Mouse (Mus musculus) olfactory bulb, adult 2 months (tissue): ENCODE data around the gene Ankrd27.

Experiments
- CTCF ChIP-seq: fragments of 200-500 bp; IDR thresholded peaks from 2 replicates; pipeline ENCODE4 v1.5.1; 2012; ENCODE audit warnings: low read depth, mild to moderate bottlenecking, low read length, moderate library complexity; ENCODE audit not compliant: insufficient read depth
- POLR2A ChIP-seq: fragments of 200-500 bp; IDR thresholded peaks from 2 replicates; pipeline ENCODE4 v1.6.1; 2012; ENCODE audit warnings: mild to moderate bottlenecking, low read depth, low read length, moderate library complexity; ENCODE audit not compliant: insufficient read depth

DNA sequence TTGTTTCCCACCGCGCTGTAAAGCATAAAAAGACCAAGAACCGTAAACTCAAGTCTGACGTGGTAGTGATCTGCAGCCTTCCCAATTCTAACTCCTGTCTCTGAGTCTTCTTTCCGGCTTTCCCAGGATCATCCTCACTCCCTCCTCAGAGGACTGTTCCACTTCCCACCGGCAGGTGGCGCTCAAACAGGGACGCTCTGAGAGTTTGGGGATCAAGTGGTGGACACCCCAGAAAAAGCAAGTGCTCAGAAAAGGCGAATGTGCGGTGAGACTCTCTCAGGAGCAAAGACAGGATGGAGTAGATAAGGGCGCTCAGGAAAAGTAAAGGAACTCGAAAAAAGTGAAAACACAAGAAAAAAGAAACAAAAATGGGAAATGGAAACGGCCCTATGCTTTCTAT lies 100.7 kb downstream of the Ankrd27 start:
- TF ChIP-seq CTCF = peak; percentile 91
- TF ChIP-seq POLR2A = no peak
